In the genomic region with DNA sequence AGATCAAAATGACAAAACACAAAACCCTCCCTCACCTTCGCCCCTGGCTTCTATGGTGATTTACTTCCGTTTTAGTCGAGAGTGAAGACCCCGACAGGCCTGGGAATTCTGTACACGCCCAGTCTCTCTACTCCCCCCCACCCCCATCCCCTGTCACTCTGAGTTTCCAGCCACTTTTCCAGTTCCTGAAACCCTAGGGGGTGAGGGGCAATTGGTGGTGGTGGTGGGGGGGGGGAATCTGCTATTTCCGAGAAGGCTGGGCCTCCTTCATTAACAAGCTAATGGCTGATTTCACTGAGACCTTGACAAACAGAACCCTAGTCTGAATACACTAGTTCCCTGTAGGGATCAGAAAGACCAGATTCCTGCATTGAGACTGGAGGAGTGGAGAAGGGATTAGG, we compare ENCODE assay signal across 18 mouse cellular contexts. TPM values are rescaled to one million over a fixed set of nuclear protein-coding genes. Genes with fewer than 3 reads are reported as not detected.
A peak's percentile ranks its signal among the peaks of the same experiment; 100 is the strongest.
DNase-seq lines count a peak whose midpoint lies in the region; ATAC-seq lines count a peak whose summit lies in the region.
"Had no signal": no experiment of that assay in that cellular context is flagged by ENCODE, and none has a peak within 500 bp of the region (broad histone marks: within the 10 kb centered on the region; RNA-seq: fewer than 3 reads in every experiment).

No protein-coding gene starts in this region.

- H3K4me3 ChIP-seq in heart, embryonic 10.5 days, result peak overlapping the region; percentile 31; the same call in 1 of the 2 replicates
- H3K4me3 ChIP-seq in heart, embryonic 12.5 days, result no peak overlapping the region
- H3K4me3 ChIP-seq in midbrain, embryonic 13.5 days (replicated peaks), result no peak overlapping the region
- no peak overlapping the region for H3K4me3 ChIP-seq in midbrain, embryonic 16.5 days (ENCODE audit: low read depth, low read length)
- H3K4me3 ChIP-seq in limb, embryonic 13.5 days, result no peak overlapping the region
- H3K4me3 ChIP-seq: stomach, embryonic 15.5 days had no signal

- no peak for DNase-seq in heart, embryonic 10.5 days (ENCODE audit: low spot score)
- peak; percentile 83 for DNase-seq in WW6 (ENCODE audit: low read depth, low spot score)
- DNase-seq: cerebellum, adult 18-20 months; heart, postnatal 36 days; kidney, adult 11 months; kidney, postnatal 36 days; liver, postnatal 0 days had no signal

- H3K4me1 ChIP-seq in heart, embryonic 10.5 days, result peaks cover 51% of the 10 kb centered on the region
- peaks cover 32% of the 10 kb centered on the region for H3K4me1 ChIP-seq in heart, embryonic 12.5 days (replicated peaks)
- H3K4me1 ChIP-seq in midbrain, embryonic 13.5 days (replicated peaks), result peaks cover 17% of the 10 kb centered on the region
- H3K4me1 ChIP-seq in midbrain, embryonic 16.5 days (ENCODE audit: control insufficient read depth, insufficient read depth, low read length), result no peaks in the 10 kb centered on the region
- peaks cover 6% of the 10 kb centered on the region; the same call in 1 of the 2 replicates for H3K4me1 ChIP-seq in limb, embryonic 13.5 days
- H3K4me1 ChIP-seq: stomach, embryonic 15.5 days had no signal

- ATAC-seq in heart, embryonic 12.5 days (ENCODE audit: insufficient number of reproducible peaks, low FRiP score), result no peak
- no peak; the same call in 1 of the 2 replicates for ATAC-seq in midbrain, embryonic 13.5 days
- no peak for ATAC-seq in midbrain, embryonic 16.5 days
- no peak for ATAC-seq in limb, embryonic 13.5 days (ENCODE audit: low FRiP score, low read depth)
- no peak for ATAC-seq in cerebellum, adult (ENCODE audit: insufficient number of reproducible peaks, low FRiP score, low TSS enrichment)
- ATAC-seq: liver, postnatal 0 days had no signal

- H3K27ac ChIP-seq in heart, embryonic 10.5 days, result peak overlapping the region; percentile 30; the same call in 1 of the 2 replicates
- H3K27ac ChIP-seq in heart, embryonic 12.5 days (ENCODE audit: poor library complexity, severe bottlenecking), result no peak overlapping the region
- no peak overlapping the region for H3K27ac ChIP-seq in midbrain, embryonic 13.5 days
- no peak overlapping the region for H3K27ac ChIP-seq in midbrain, embryonic 16.5 days (ENCODE audit: low read length)
- H3K27ac ChIP-seq in limb, embryonic 13.5 days, result no peak overlapping the region
- H3K27ac ChIP-seq: stomach, embryonic 15.5 days had no signal

- WGBS in heart, embryonic 10.5 days, result 2% methylated on average over 6 of the region's 6 CpGs
- WGBS in heart, embryonic 12.5 days, result 19% methylated on average over 6 of the region's 6 CpGs
- WGBS in midbrain, embryonic 13.5 days, result 2% methylated on average over 6 of the region's 6 CpGs
- 3% methylated on average over 6 of the region's 6 CpGs for WGBS in midbrain, embryonic 16.5 days
- WGBS in limb, embryonic 13.5 days, result 8% methylated on average over 6 of the region's 6 CpGs

- H3K4me2 ChIP-seq in heart, embryonic 12.5 days, result no peak overlapping the region
- H3K4me2 ChIP-seq in midbrain, embryonic 13.5 days (replicated peaks), result peak overlapping the region; percentile 28
- no peak overlapping the region for H3K4me2 ChIP-seq in midbrain, embryonic 16.5 days (ENCODE audit: low read length)
- H3K4me2 ChIP-seq in limb, embryonic 13.5 days (replicated peaks), result 0 out of 2 replicates have a peak overlapping the region, but pooled peaks have one; percentile 40
- H3K4me2 ChIP-seq: stomach, embryonic 15.5 days had no signal

- no peaks in the 10 kb centered on the region for H3K9me3 ChIP-seq in heart, embryonic 10.5 days
- H3K9me3 ChIP-seq in heart, embryonic 12.5 days (replicated peaks), result no peaks in the 10 kb centered on the region
- H3K9me3 ChIP-seq in midbrain, embryonic 13.5 days, result no peaks in the 10 kb centered on the region
- H3K9me3 ChIP-seq in midbrain, embryonic 16.5 days (replicated peaks; ENCODE audit: control insufficient read depth, low read length, poor library complexity, severe bottlenecking), result no peaks in the 10 kb centered on the region
- no peaks in the 10 kb centered on the region for H3K9me3 ChIP-seq in limb, embryonic 13.5 days
- H3K9me3 ChIP-seq: stomach, embryonic 15.5 days had no signal

- no peaks in the 10 kb centered on the region for H3K36me3 ChIP-seq in heart, embryonic 10.5 days
- no peaks in the 10 kb centered on the region for H3K36me3 ChIP-seq in heart, embryonic 12.5 days
- no peaks in the 10 kb centered on the region for H3K36me3 ChIP-seq in midbrain, embryonic 13.5 days
- no peaks in the 10 kb centered on the region for H3K36me3 ChIP-seq in midbrain, embryonic 16.5 days (ENCODE audit: control insufficient read depth, insufficient read depth, low read length)
- no peaks in the 10 kb centered on the region for H3K36me3 ChIP-seq in limb, embryonic 13.5 days
- H3K36me3 ChIP-seq: stomach, embryonic 15.5 days had no signal

- peaks cover 29% of the 10 kb centered on the region for H3K27me3 ChIP-seq in heart, embryonic 10.5 days (ENCODE audit: insufficient read depth, poor library complexity, severe bottlenecking)
- peaks cover 18% of the 10 kb centered on the region for H3K27me3 ChIP-seq in heart, embryonic 12.5 days (replicated peaks)
- peaks cover 54% of the 10 kb centered on the region for H3K27me3 ChIP-seq in midbrain, embryonic 13.5 days
- H3K27me3 ChIP-seq in midbrain, embryonic 16.5 days (ENCODE audit: control insufficient read depth, insufficient read depth, low read depth, low read length), result peaks cover 2% of the 10 kb centered on the region; the same call in 1 of the 2 replicates
- H3K27me3 ChIP-seq in limb, embryonic 13.5 days, result peaks cover 74% of the 10 kb centered on the region

- no peak overlapping the region for H3K9ac ChIP-seq in heart, embryonic 12.5 days
- H3K9ac ChIP-seq in midbrain, embryonic 13.5 days (replicated peaks), result no peak overlapping the region
- no peak overlapping the region for H3K9ac ChIP-seq in midbrain, embryonic 16.5 days (ENCODE audit: low read depth, low read length)
- no peak overlapping the region for H3K9ac ChIP-seq in limb, embryonic 13.5 days
- H3K9ac ChIP-seq: liver, postnatal 0 days; stomach, embryonic 15.5 days had no signal

RNA-seq across cellular contexts. Expression of a gene that starts 1.3 kb away (rescaled TPM):
- polyA plus RNA-seq in heart, embryonic 10.5 days (2016; fragmentation: Nextera tagmentation; extraction: Ambion mirVana), result 0.51 and 1.3 TPM in 2 replicates
- not detected in 2 replicates for polyA plus RNA-seq in heart, embryonic 12.5 days (2016; fragmentation: Nextera tagmentation; extraction: Ambion mirVana)
- not detected in 2 replicates for polyA plus RNA-seq in midbrain, embryonic 13.5 days (2015; fragmentation: Nextera tagmentation; extraction: Ambion mirVana)
- not detected in 2 replicates for polyA plus RNA-seq in midbrain, embryonic 16.5 days (2015; fragmentation: Nextera tagmentation; extraction: Ambion mirVana)
- polyA plus RNA-seq in limb, embryonic 13.5 days (2015; fragmentation: Nextera tagmentation; extraction: Ambion mirVana), result 0.11 and 0.13 TPM in 2 replicates
- polyA plus RNA-seq: C2C12; liver, postnatal 0 days; small intestine, adult 2 months; stomach, embryonic 15.5 days had no signal

RNA-seq across cellular contexts. Expression of a gene that starts 4.1 kb away (rescaled TPM):
- 0.68 and 1.3 TPM in 2 replicates for polyA plus RNA-seq in heart, embryonic 10.5 days (2016; fragmentation: Nextera tagmentation; extraction: Ambion mirVana)
- polyA plus RNA-seq in heart, embryonic 12.5 days (2016; fragmentation: Nextera tagmentation; extraction: Ambion mirVana), result 1.3 and 1.5 TPM in 2 replicates
- 0.30 and 0.71 TPM in 2 replicates for polyA plus RNA-seq in midbrain, embryonic 13.5 days (2015; fragmentation: Nextera tagmentation; extraction: Ambion mirVana)
- 0.29 and 1.2 TPM in 2 replicates for polyA plus RNA-seq in midbrain, embryonic 16.5 days (2015; fragmentation: Nextera tagmentation; extraction: Ambion mirVana)
- 0.05 TPM in 1 of 2 replicates, not detected in the other for polyA plus RNA-seq in limb, embryonic 13.5 days (2015; fragmentation: Nextera tagmentation; extraction: Ambion mirVana)
- polyA plus RNA-seq: small intestine, adult 2 months; stomach, embryonic 15.5 days had no signal

RNA-seq across cellular contexts. Expression of a gene that starts 30.6 kb away (rescaled TPM):
- polyA plus RNA-seq in heart, embryonic 10.5 days (2016; fragmentation: Nextera tagmentation; extraction: Ambion mirVana), result not detected in 2 replicates
- polyA plus RNA-seq in heart, embryonic 12.5 days (2016; fragmentation: Nextera tagmentation; extraction: Ambion mirVana), result not detected in 2 replicates
- polyA plus RNA-seq in midbrain, embryonic 13.5 days (2015; fragmentation: Nextera tagmentation; extraction: Ambion mirVana), result not detected in 2 replicates
- not detected in 2 replicates for polyA plus RNA-seq in midbrain, embryonic 16.5 days (2015; fragmentation: Nextera tagmentation; extraction: Ambion mirVana)
- polyA plus RNA-seq in limb, embryonic 13.5 days (2015; fragmentation: Nextera tagmentation; extraction: Ambion mirVana), result not detected in 2 replicates
- polyA plus RNA-seq: C2C12; cortical plate, adult 2 months; gonadal fat pad, adult 2 months; limb, embryonic 14.5 days; liver, postnatal 0 days; small intestine, adult 2 months; stomach, embryonic 15.5 days had no signal

RNA-seq across cellular contexts. Expression of a gene that starts 43.1 kb away (rescaled TPM):
- polyA plus RNA-seq in heart, embryonic 10.5 days (2016; fragmentation: Nextera tagmentation; extraction: Ambion mirVana), result 0.15 TPM in 1 of 2 replicates, not detected in the other
- 0.09 TPM in 1 of 2 replicates, not detected in the other for polyA plus RNA-seq in heart, embryonic 12.5 days (2016; fragmentation: Nextera tagmentation; extraction: Ambion mirVana)
- not detected in 2 replicates for polyA plus RNA-seq in midbrain, embryonic 13.5 days (2015; fragmentation: Nextera tagmentation; extraction: Ambion mirVana)
- 0.20 TPM in 1 of 2 replicates, not detected in the other for polyA plus RNA-seq in midbrain, embryonic 16.5 days (2015; fragmentation: Nextera tagmentation; extraction: Ambion mirVana)
- not detected in 2 replicates for polyA plus RNA-seq in limb, embryonic 13.5 days (2015; fragmentation: Nextera tagmentation; extraction: Ambion mirVana)
- polyA plus RNA-seq: C2C12 had no signal

Comparison
In these comparisons a context has a peak if more than half of its experiments do, and no peak if none do; other contexts are left out.
1. H3K4me2 ChIP-seq: peak in midbrain, embryonic 13.5 days (single experiment) and limb, embryonic 13.5 days (single experiment); none in heart, embryonic 12.5 days (single experiment) and midbrain, embryonic 16.5 days (single experiment).